Mouse (Mus musculus) embryo, embryonic 9.5 days (tissue): ENCODE measurements at regions not wholly inside any gene's neighbourhood (a gene's known extent, or its start where the extent isn't known, plus 50 kb on each side); places are given as distances from the start of the nearest gene placed in this dataset.
"Not testable (repeated sequence)": the region's sequence is repeated elsewhere in the genome, so short reads cannot be mapped to it uniquely, and the experiment has no call there.

Source experiments
- DNase-seq: peaks from one replicate; pipeline ENCODE4 v3.0.0-alpha.2; 2017; ENCODE audit errors: extremely low spot score

GRCm38 (mm10) chr1:101524447-101524846 is 1751.9 kb downstream of the Cntnap5b start:
- DNase-seq = no peak

GRCm38 (mm10) chr1:101530001-101530400 is 1757.4 kb downstream of the Cntnap5b start:
- no peak for DNase-seq

GRCm38 (mm10) chr1:101572256-101572655 is 1799.7 kb downstream of the Cntnap5b start:
- no peak for DNase-seq

GRCm38 (mm10) chr1:101585325-101586028 is 1812.9 kb downstream of the Cntnap5b start:
- DNase-seq = no peak

GRCm38 (mm10) chr1:101628461-101628860 is 1855.9 kb downstream of the Cntnap5b start:
- DNase-seq = peak; percentile 1

- DNase-seq = no peak
Measured at GRCm38 (mm10) chr1:101629006-101629405, 1856.4 kb downstream of the Cntnap5b start.

GRCm38 (mm10) chr1:101664287-101664686 is 1891.7 kb downstream of the Cntnap5b start:
- DNase-seq = not testable (repeated sequence)

GRCm38 (mm10) chr1:101683772-101684434 is 1911.3 kb downstream of the Cntnap5b start:
- no peak for DNase-seq

GRCm38 (mm10) chr1:101684983-101685382 is 1912.4 kb downstream of the Cntnap5b start:
- no peak for DNase-seq
